Comparison of ENCODE assay signal across 22 mouse cellular contexts in the genomic region with DNA sequence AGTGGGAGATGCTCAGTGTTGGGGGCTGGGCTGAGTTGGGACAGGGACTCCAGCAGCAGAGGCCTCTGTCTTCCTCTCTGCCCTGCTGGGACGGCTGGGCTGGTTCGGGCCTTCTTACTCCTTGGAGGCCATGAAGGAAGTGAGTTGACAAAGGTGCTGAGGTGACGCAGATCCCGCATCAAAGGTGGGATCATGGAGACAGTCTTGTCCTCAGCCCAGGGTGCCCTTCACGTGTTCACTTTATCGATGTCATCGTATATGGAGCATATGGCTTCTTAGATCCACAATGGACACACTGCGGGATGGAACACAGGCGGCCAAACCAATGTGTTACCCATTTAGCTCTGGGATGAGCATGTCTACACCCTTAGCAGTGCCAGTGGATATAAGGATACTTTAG.
"Had no signal": no experiment of that assay in that cellular context is flagged by ENCODE, and none has a peak within 500 bp of the region (broad histone marks: within the 10 kb centered on the region; RNA-seq: fewer than 3 reads in every experiment).

No protein-coding gene starts in this region.

- H3K27ac ChIP-seq: gastrocnemius, adult 2 months; heart, adult 2 months; hindbrain, embryonic 10.5 days; hindbrain, embryonic 12.5 days; hindbrain, embryonic 14.5 days; layer of hippocampus, adult 2 months; left cerebral cortex, adult 2 months; limb, embryonic 10.5 days; limb, embryonic 12.5 days had no signal

- H3K9ac ChIP-seq: heart, embryonic 12.5 days; hindbrain, embryonic 12.5 days; hindbrain, embryonic 14.5 days; limb, embryonic 12.5 days had no signal

- DNase-seq: gastrocnemius, adult 2 months; gastrocnemius, postnatal 10 days; gastrocnemius, postnatal 25 days; heart, adult 2 months; heart, postnatal 10 days; heart, postnatal 4 days; kidney, adult 18-20 months; kidney, adult 8-10 months; kidney, postnatal 10 days; kidney, postnatal 25 days; kidney, postnatal 4 days had no signal

- H3K4me3 ChIP-seq: gastrocnemius, adult 2 months; heart, adult 2 months; heart, embryonic 12.5 days; hindbrain, embryonic 10.5 days; hindbrain, embryonic 12.5 days; layer of hippocampus, adult 2 months; left cerebral cortex, adult 2 months; limb, embryonic 10.5 days; limb, embryonic 12.5 days had no signal

- ATAC-seq: hindbrain, embryonic 16.5 days; inflammation-experienced regulatory T-cells, adult 6 months; intestine, embryonic 16.5 days had no signal

- H3K4me1 ChIP-seq: heart, embryonic 12.5 days; hindbrain, embryonic 10.5 days; hindbrain, embryonic 12.5 days; limb, embryonic 10.5 days; limb, embryonic 12.5 days had no signal

- H3K27me3 ChIP-seq: heart, embryonic 12.5 days; hindbrain, embryonic 12.5 days; limb, embryonic 12.5 days had no signal

- H3K4me2 ChIP-seq: heart, embryonic 12.5 days; hindbrain, embryonic 12.5 days; hindbrain, embryonic 14.5 days; limb, embryonic 12.5 days had no signal

- H3K9me3 ChIP-seq: heart, embryonic 12.5 days; hindbrain, embryonic 10.5 days; hindbrain, embryonic 12.5 days; limb, embryonic 10.5 days; limb, embryonic 12.5 days had no signal
